Mouse (Mus musculus): ENCODE measurements around the gene Gnb5. TPM values are rescaled to one million over a fixed set of nuclear protein-coding genes. Genes with fewer than 3 reads are reported as not detected.

The Gnb5 gene
- polyA plus RNA-seq, 1 experiment from 2014 or later, result 34.8 TPM

DNA sequence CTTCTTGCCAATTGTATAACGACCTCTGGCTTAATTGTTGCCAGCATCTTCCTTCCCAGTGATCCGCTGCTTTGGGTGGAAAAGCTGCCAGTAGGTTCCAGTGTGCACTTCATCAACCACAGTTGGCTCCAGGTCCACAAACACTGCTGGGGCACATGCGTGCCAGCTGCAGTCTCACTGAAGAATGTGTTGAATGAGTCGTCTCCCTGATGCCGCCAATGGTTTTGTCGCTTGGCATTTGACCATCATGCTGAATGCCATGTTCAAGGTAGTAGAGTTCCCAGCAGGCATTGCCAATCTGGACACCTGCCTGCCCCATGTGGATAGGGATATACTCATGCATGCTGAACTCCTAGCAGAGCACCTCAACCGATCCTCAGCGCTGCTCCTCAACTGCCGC is 69.5 kb downstream of the Gnb5 start:
- WGBS, result 96% methylated on average over 9 of the region's 9 CpGs
- Histone ChIP-seq H3K4me3 (ENCODE audit: low read depth, low read length) (no peak overlapping the region), H3K27me3 (ENCODE audit: control insufficient read depth, insufficient read depth, low read length) (no peaks in the 10 kb centered on the region), H3K4me2 (replicated peaks; ENCODE audit: low read depth, low read length) (no peak overlapping the region), H3K4me1 (replicated peaks; ENCODE audit: control insufficient read depth, insufficient read depth, low read length) (no peaks in the 10 kb centered on the region), H3K27ac (ENCODE audit: low read depth, low read length) (no peak overlapping the region), H3K9ac (ENCODE audit: low read depth, low read length) (no peak overlapping the region), H3K9me3 (ENCODE audit: control insufficient read depth, low read length) (no peaks in the 10 kb centered on the region), H3K36me3 (ENCODE audit: control insufficient read depth, insufficient read depth, low read length) (no peaks in the 10 kb centered on the region)
- DNase-seq (ENCODE audit: low spot score), result no peak
- ATAC-seq (ENCODE audit: low FRiP score), result no peak

GRCm38 (mm10) chr9:75376428-75376827 is 70.3 kb downstream of the Gnb5 start:
- Histone ChIP-seq H3K9ac (ENCODE audit: low read depth, low read length) (no peak overlapping the region), H3K27me3 (ENCODE audit: control insufficient read depth, insufficient read depth, low read length) (no peaks in the 10 kb centered on the region), H3K9me3 (ENCODE audit: control insufficient read depth, low read length) (no peaks in the 10 kb centered on the region), H3K4me3 (ENCODE audit: low read depth, low read length) (no peak overlapping the region), H3K27ac (ENCODE audit: low read depth, low read length) (no peak overlapping the region), H3K4me1 (replicated peaks; ENCODE audit: control insufficient read depth, insufficient read depth, low read length) (no peaks in the 10 kb centered on the region), H3K4me2 (replicated peaks; ENCODE audit: low read depth, low read length) (no peak overlapping the region), H3K36me3 (ENCODE audit: control insufficient read depth, insufficient read depth, low read length) (no peaks in the 10 kb centered on the region)
- ATAC-seq (ENCODE audit: low FRiP score), result no peak
- 62% methylated on average over 1 of the region's 1 CpGs for WGBS
- DNase-seq (ENCODE audit: low spot score), result no peak

GRCm38 (mm10) chr9:75378774-75379173 is 72.7 kb downstream of the Gnb5 start:
- Histone ChIP-seq H3K4me2 (replicated peaks; ENCODE audit: low read depth, low read length) (no peak overlapping the region), H3K4me3 (ENCODE audit: low read depth, low read length) (no peak overlapping the region), H3K9ac (ENCODE audit: low read depth, low read length) (no peak overlapping the region), H3K9me3 (ENCODE audit: control insufficient read depth, low read length) (no peaks in the 10 kb centered on the region), H3K4me1 (replicated peaks; ENCODE audit: control insufficient read depth, insufficient read depth, low read length) (no peaks in the 10 kb centered on the region), H3K27ac (ENCODE audit: low read depth, low read length) (no peak overlapping the region), H3K36me3 (ENCODE audit: control insufficient read depth, insufficient read depth, low read length) (no peaks in the 10 kb centered on the region), H3K27me3 (ENCODE audit: control insufficient read depth, insufficient read depth, low read length) (no peaks in the 10 kb centered on the region)
- no peak for DNase-seq (ENCODE audit: low spot score)
- 96% methylated on average over 2 of the region's 2 CpGs for WGBS
- ATAC-seq (ENCODE audit: low FRiP score), result no peak

DNA sequence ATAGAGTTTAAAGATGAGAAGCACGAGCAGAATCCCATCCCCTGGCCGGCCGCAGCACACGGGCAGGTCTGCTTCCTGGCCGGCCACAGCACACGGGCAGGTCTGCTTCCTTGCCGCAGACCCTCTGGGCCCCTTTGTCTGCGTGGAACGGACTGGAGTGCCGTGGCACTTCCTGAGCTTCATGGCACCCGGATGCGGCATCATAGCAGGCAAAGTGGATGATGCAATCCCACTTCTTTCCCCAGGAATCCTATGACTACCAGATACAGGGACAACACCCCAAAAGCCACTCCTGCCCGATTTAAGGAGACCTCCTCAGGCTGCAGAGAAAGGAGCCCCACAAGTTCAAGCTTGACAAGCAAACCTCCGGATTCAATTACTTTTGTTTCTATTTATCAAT is 76.7 kb downstream of the Gnb5 start:
- DNase-seq (ENCODE audit: low spot score) (no peak), ATAC-seq (ENCODE audit: low FRiP score) (no peak)
- Histone ChIP-seq H3K9me3 (ENCODE audit: control insufficient read depth, low read length) (no peaks in the 10 kb centered on the region), H3K9ac (ENCODE audit: low read depth, low read length) (no peak overlapping the region), H3K36me3 (ENCODE audit: control insufficient read depth, insufficient read depth, low read length) (peaks cover 3% of the 10 kb centered on the region; the same call in 1 of the 2 replicates), H3K4me2 (replicated peaks; ENCODE audit: low read depth, low read length) (no peak overlapping the region), H3K4me3 (ENCODE audit: low read depth, low read length) (no peak overlapping the region), H3K27ac (ENCODE audit: low read depth, low read length) (no peak overlapping the region), H3K27me3 (ENCODE audit: control insufficient read depth, insufficient read depth, low read length) (no peaks in the 10 kb centered on the region), H3K4me1 (replicated peaks; ENCODE audit: control insufficient read depth, insufficient read depth, low read length) (no peaks in the 10 kb centered on the region)
- WGBS, result 94% methylated on average over 14 of the region's 14 CpGs

GRCm38 (mm10) chr9:75383785-75384184 is 77.7 kb downstream of the Gnb5 start:
- Histone ChIP-seq H3K4me2 (replicated peaks; ENCODE audit: low read depth, low read length) (no peak overlapping the region), H3K9me3 (ENCODE audit: control insufficient read depth, low read length) (no peaks in the 10 kb centered on the region), H3K4me3 (ENCODE audit: low read depth, low read length) (no peak overlapping the region), H3K27me3 (ENCODE audit: control insufficient read depth, insufficient read depth, low read length) (no peaks in the 10 kb centered on the region), H3K36me3 (ENCODE audit: control insufficient read depth, insufficient read depth, low read length) (peaks cover 3% of the 10 kb centered on the region; the same call in 1 of the 2 replicates), H3K9ac (ENCODE audit: low read depth, low read length) (no peak overlapping the region), H3K4me1 (replicated peaks; ENCODE audit: control insufficient read depth, insufficient read depth, low read length) (no peaks in the 10 kb centered on the region), H3K27ac (ENCODE audit: low read depth, low read length) (no peak overlapping the region)
- ATAC-seq (ENCODE audit: low FRiP score) (no peak), DNase-seq (ENCODE audit: low spot score) (no peak)
- 84% methylated on average over 9 of the region's 9 CpGs for WGBS

DNA sequence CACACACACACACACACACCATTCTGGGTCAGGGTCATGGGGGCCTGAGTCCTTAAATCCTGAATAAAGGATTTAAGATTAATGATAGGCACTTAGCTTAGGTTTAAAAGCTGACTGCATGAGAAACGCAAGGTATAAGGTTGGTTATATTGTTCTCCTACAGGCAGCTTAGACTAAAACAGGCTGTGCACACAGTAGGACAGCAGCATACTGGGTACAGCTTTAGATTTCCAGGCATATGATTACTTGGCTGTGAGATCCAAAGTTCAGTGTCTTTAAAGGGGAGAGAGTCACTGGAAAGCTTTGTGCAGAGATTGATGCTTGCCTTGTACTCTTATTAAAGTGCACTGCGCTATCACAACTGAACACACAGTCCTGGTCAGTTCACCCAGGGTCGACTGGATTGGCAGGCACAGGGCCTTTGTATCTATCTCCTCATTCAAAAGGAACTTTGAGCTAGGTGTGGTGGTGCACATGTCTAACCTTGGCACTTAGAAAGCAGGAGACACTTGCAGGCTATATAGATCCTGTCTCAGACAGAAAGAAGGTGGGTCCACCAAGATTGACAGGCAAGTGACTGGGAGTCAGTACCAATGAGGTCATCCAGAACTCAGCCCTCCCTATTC is 78.4 kb downstream of the Gnb5 start:
- WGBS, result 87% methylated on average over 3 of the region's 3 CpGs
- Histone ChIP-seq H3K4me2 (replicated peaks; ENCODE audit: low read depth, low read length) (no peak overlapping the region), H3K4me1 (replicated peaks; ENCODE audit: control insufficient read depth, insufficient read depth, low read length) (no peaks in the 10 kb centered on the region), H3K9me3 (ENCODE audit: control insufficient read depth, low read length) (no peaks in the 10 kb centered on the region), H3K4me3 (ENCODE audit: low read depth, low read length) (no peak overlapping the region), H3K36me3 (ENCODE audit: control insufficient read depth, insufficient read depth, low read length) (peaks cover 6% of the 10 kb centered on the region), H3K27ac (ENCODE audit: low read depth, low read length) (no peak overlapping the region), H3K9ac (ENCODE audit: low read depth, low read length) (no peak overlapping the region), H3K27me3 (ENCODE audit: control insufficient read depth, insufficient read depth, low read length) (no peaks in the 10 kb centered on the region)
- ATAC-seq (ENCODE audit: low FRiP score) (no peak), DNase-seq (ENCODE audit: low spot score) (no peak)

DNA sequence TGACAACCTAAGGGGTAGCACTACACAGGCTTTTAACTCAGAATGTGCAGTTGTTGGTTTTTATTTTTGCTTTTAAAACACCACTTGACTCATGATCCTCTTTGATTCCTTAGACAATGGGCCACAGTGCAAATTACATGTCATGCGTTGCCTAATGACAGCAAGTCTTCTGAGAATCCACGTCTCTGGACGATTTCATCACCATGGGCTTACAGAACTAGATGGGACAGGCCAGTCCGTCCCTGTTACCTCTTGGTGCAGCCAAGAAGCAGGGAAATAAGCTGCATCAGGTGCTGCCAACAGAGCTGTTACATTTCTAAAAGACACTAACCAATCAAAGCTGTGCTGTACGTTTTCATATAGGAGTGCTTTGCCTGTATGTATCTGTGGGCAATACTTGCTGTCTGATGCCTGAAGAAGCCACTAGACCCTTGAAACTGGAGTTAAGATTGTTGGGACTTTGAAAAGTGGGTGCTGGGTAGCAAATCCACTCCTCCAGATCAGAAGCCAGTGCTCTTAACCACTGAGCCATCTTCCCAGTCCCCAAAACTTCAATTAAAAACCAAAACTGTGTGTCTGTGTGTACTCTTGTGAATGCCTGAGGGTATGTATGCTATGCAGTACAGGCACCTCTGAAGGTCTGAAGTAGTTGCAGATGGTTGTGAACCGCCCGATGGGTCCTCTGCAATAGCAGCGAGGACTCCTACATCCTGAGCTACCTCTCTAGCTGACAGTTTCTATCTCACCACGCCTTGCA is 79.3 kb downstream of the Gnb5 start:
- Histone ChIP-seq H3K36me3 (ENCODE audit: control insufficient read depth, insufficient read depth, low read length) (peaks cover 6% of the 10 kb centered on the region), H3K27ac (ENCODE audit: low read depth, low read length) (no peak overlapping the region), H3K4me1 (replicated peaks; ENCODE audit: control insufficient read depth, insufficient read depth, low read length) (no peaks in the 10 kb centered on the region), H3K27me3 (ENCODE audit: control insufficient read depth, insufficient read depth, low read length) (no peaks in the 10 kb centered on the region), H3K4me2 (replicated peaks; ENCODE audit: low read depth, low read length) (no peak overlapping the region), H3K9me3 (ENCODE audit: control insufficient read depth, low read length) (no peaks in the 10 kb centered on the region), H3K9ac (ENCODE audit: low read depth, low read length) (no peak overlapping the region), H3K4me3 (ENCODE audit: low read depth, low read length) (no peak overlapping the region)
- DNase-seq (ENCODE audit: low spot score) (no peak), ATAC-seq (ENCODE audit: low FRiP score) (no peak)
- 85% methylated on average over 9 of the region's 9 CpGs for WGBS

DNA sequence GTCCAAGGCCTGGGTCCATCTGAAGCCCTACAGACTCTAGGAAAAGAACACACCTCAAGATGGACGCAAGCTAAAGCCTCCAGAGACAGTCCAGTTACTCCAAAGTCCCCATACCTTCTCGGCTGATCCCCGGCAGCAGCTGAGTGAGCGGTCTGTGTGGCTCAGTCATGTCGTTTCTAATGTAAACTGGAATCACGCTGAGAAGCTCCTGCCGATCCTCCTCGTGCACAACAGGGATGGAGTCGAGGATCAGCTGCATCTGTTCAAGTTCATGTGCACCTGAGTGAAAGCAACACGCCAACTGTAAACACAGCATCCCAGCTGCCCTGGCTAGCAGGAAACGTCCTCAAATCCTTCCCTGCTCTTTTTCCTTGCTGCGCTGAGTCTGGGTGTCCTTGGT is 87.2 kb downstream of the Gnb5 start:
- Histone ChIP-seq H3K4me1 (replicated peaks; ENCODE audit: control insufficient read depth, insufficient read depth, low read length) (no peaks in the 10 kb centered on the region), H3K36me3 (ENCODE audit: control insufficient read depth, insufficient read depth, low read length) (peaks cover 10% of the 10 kb centered on the region; the same call in 1 of the 2 replicates), H3K4me2 (replicated peaks; ENCODE audit: low read depth, low read length) (no peak overlapping the region), H3K4me3 (ENCODE audit: low read depth, low read length) (no peak overlapping the region), H3K27ac (ENCODE audit: low read depth, low read length) (no peak overlapping the region), H3K9me3 (ENCODE audit: control insufficient read depth, low read length) (no peaks in the 10 kb centered on the region), H3K9ac (ENCODE audit: low read depth, low read length) (no peak overlapping the region), H3K27me3 (ENCODE audit: control insufficient read depth, insufficient read depth, low read length) (no peaks in the 10 kb centered on the region)
- WGBS, result 77% methylated on average over 12 of the region's 12 CpGs
- DNase-seq (ENCODE audit: low spot score), result no peak
- ATAC-seq (ENCODE audit: low FRiP score), result no peak

Measured in hindbrain, embryonic 11.5 days (tissue).